Mouse (Mus musculus) ovary, postnatal 10 days (tissue): ENCODE results near the gene Elavl1.
"Not testable (repeated sequence)": the region's sequence is repeated elsewhere in the genome, so short reads cannot be mapped to it uniquely, and the experiment has no call there.

Experiments used
- DNase-seq: peaks from one replicate; pipeline ENCODE4 v3.0.0; 2022; ENCODE audit warnings: low spot score

Elavl1 gene

GRCm38 (mm10) chr8:4324983-4325750 lies at the start of gene Elavl1, which contains the start of gene Ccl25:
TSS of gene Elavl1 (minus strand) at chr8:4325413.
TSS of gene Ccl25 (plus strand) at chr8:4325210.
- DNase-seq, result peak; percentile 95

GRCm38 (mm10) chr8:4372657-4373056 lies 47.4 kb upstream of the Elavl1 start:
- no peak for DNase-seq

GRCm38 (mm10) chr8:4370078-4370477 lies 44.9 kb upstream of the Elavl1 start:
- DNase-seq, result no peak

- no peak for DNase-seq
These were observed 43.3 kb upstream of the Elavl1 start for GRCm38 (mm10) chr8:4368470-4368869.

GRCm38 (mm10) chr8:4367808-4368207 lies 42.6 kb upstream of the Elavl1 start:
- no peak for DNase-seq

GRCm38 (mm10) chr8:4366189-4366588 lies 41.0 kb upstream of the Elavl1 start:
- no peak for DNase-seq

- no peak for DNase-seq
These were observed 35.7 kb upstream of the Elavl1 start for GRCm38 (mm10) chr8:4360922-4361321.

GRCm38 (mm10) chr8:4359362-4359761 lies 34.1 kb upstream of the Elavl1 start:
- DNase-seq, result no peak

GRCm38 (mm10) chr8:4355455-4355854 lies 30.2 kb upstream of the Elavl1 start:
- DNase-seq, result no peak

GRCm38 (mm10) chr8:4354516-4354915 lies 29.3 kb upstream of the Elavl1 start:
- DNase-seq, result no peak

- no peak for DNase-seq
These were observed 28.5 kb upstream of the Elavl1 start for GRCm38 (mm10) chr8:4353741-4354140.

- not testable (repeated sequence) for DNase-seq
These were observed 27.3 kb upstream of the Elavl1 start for GRCm38 (mm10) chr8:4352562-4352961.

- DNase-seq, result no peak
These were observed 25.4 kb upstream of the Elavl1 start for GRCm38 (mm10) chr8:4350618-4351017.

- no peak for DNase-seq
These were observed 24.1 kb upstream of the Elavl1 start for GRCm38 (mm10) chr8:4349335-4349734.

GRCm38 (mm10) chr8:4348275-4348674 lies 23.1 kb upstream of the Elavl1 start:
- no peak for DNase-seq

- no peak for DNase-seq
These were observed 22.4 kb upstream of the Elavl1 start for GRCm38 (mm10) chr8:4347661-4348060.

- DNase-seq, result no peak
These were observed 15.0 kb upstream of the Elavl1 start for GRCm38 (mm10) chr8:4340207-4340606.

GRCm38 (mm10) chr8:4335678-4336077 lies 10.5 kb upstream of the Elavl1 start:
- DNase-seq, result no peak

- no peak for DNase-seq
These were observed 8.8 kb upstream of the Elavl1 start for GRCm38 (mm10) chr8:4333966-4334365.

- DNase-seq, result no peak
These were observed 3.8 kb upstream of the Elavl1 start for GRCm38 (mm10) chr8:4329000-4329399.

- DNase-seq, result no peak
These were observed 481 bp upstream of the Elavl1 start for GRCm38 (mm10) chr8:4325751-4326036.

- DNase-seq, result no peak
These were observed 688 bp downstream of the Elavl1 start for GRCm38 (mm10) chr8:4324525-4324924.

- no peak for DNase-seq
These were observed 1.3 kb downstream of the Elavl1 start for GRCm38 (mm10) chr8:4323917-4324316.

GRCm38 (mm10) chr8:4322470-4322869 lies 2.7 kb downstream of the Elavl1 start:
- DNase-seq, result peak; percentile 60
